Mouse (Mus musculus) megakaryocyte, embryonic 14.5 days (primary cell): Measurements from ENCODE around the gene Tppp.

Experiments used
- FLI1 ChIP-seq: IDR thresholded peaks from 2 replicates; pipeline ENCODE4 v1.6.1; 2012; ENCODE audit warnings: low read length, inconsistent platforms, mixed read lengths
- GATA1 ChIP-seq: IDR thresholded peaks from 3 replicates; pipeline ENCODE4 v1.6.1; 2012; ENCODE audit warnings: mixed read lengths, low read length, inconsistent platforms, borderline replicate concordance

GRCm38 (mm10) chr13:74030691-74031090, 21.5 kb downstream of the Tppp start:
- no peak for TF ChIP-seq GATA1
- TF ChIP-seq FLI1: no peak
